In genomic region chr11:103269426-103269825, GRCm38 (mm10) we compare ENCODE assay signal across 19 mouse cellular contexts. TPM values are rescaled to one million over a fixed set of nuclear protein-coding genes. Genes with fewer than 3 reads are reported as not detected.
"Had no signal": no experiment of that assay in that cellular context is flagged by ENCODE, and none has a peak within 500 bp of the region (broad histone marks: within the 10 kb centered on the region; RNA-seq: fewer than 3 reads in every experiment).

No protein-coding gene starts in this region.

- ATAC-seq: intestine, postnatal 0 days; liver, embryonic 12.5 days; midbrain, embryonic 13.5 days had no signal

- H3K9me3 ChIP-seq: limb, embryonic 15.5 days; liver, embryonic 12.5 days; midbrain, embryonic 13.5 days; neural tube, embryonic 13.5 days had no signal

- H3K27ac ChIP-seq: kidney, postnatal 0 days; layer of hippocampus, adult 2 months; liver, embryonic 12.5 days; midbrain, embryonic 13.5 days; neural tube, embryonic 13.5 days had no signal

- H3K4me2 ChIP-seq: limb, embryonic 15.5 days; liver, embryonic 12.5 days; lung, embryonic 14.5 days; midbrain, embryonic 13.5 days; neural tube, embryonic 13.5 days had no signal

- H3K36me3 ChIP-seq: limb, embryonic 15.5 days; liver, embryonic 12.5 days; midbrain, embryonic 13.5 days; neural tube, embryonic 13.5 days had no signal

- H3K4me3 ChIP-seq: layer of hippocampus, adult 2 months; limb, embryonic 15.5 days; liver, embryonic 12.5 days; midbrain, embryonic 13.5 days; neural tube, embryonic 13.5 days had no signal

- DNase-seq: kidney, adult 8-10 months; kidney, postnatal 4 days; lung, embryonic 14.5 days; lung, postnatal 14 days; retina, postnatal 1 day; right cerebral cortex, postnatal 14 days; thymus, postnatal 4 days had no signal

- H3K9ac ChIP-seq: limb, embryonic 15.5 days; liver, embryonic 12.5 days; lung, embryonic 14.5 days; midbrain, embryonic 13.5 days; neural tube, embryonic 13.5 days had no signal

- H3K27me3 ChIP-seq: limb, embryonic 15.5 days; midbrain, embryonic 13.5 days; neural tube, embryonic 13.5 days had no signal

RNA-seq across cellular contexts. Expression of gene Spata32, which starts 51.2 kb away (rescaled TPM):
- total RNA-seq: megakaryocyte progenitor cell, adult 5-6 weeks had no signal
- polyA plus RNA-seq: intestine, postnatal 0 days; kidney, postnatal 0 days; limb, embryonic 11.5 days; limb, embryonic 15.5 days; liver, embryonic 12.5 days; liver, embryonic 16.5 days; lung, embryonic 14.5 days; spleen, adult 2 months; stomach, embryonic 16.5 days had no signal
